Mouse (Mus musculus) bone marrow, adult 2 months (tissue): ENCODE measurements at regions not wholly inside any gene's neighbourhood (a gene's known extent, or its start where the extent isn't known, plus 50 kb on each side); places are given as distances from the start of the nearest gene placed in this dataset.

ENCODE experiments used
- CTCF ChIP-seq: fragments of 200-500 bp; IDR thresholded peaks from 2 replicates; pipeline ENCODE4 v1.5.1; 2011; ENCODE audit warnings: low read length, control low read depth; ENCODE audit not compliant: control insufficient read depth, insufficient read depth
- POLR2A ChIP-seq: fragments of 200-500 bp; IDR thresholded peaks from 2 replicates; pipeline ENCODE4 v1.6.1; 2011; ENCODE audit warnings: low read depth, mild to moderate bottlenecking, control low read depth, low read length, borderline replicate concordance; ENCODE audit not compliant: control insufficient read depth

DNA sequence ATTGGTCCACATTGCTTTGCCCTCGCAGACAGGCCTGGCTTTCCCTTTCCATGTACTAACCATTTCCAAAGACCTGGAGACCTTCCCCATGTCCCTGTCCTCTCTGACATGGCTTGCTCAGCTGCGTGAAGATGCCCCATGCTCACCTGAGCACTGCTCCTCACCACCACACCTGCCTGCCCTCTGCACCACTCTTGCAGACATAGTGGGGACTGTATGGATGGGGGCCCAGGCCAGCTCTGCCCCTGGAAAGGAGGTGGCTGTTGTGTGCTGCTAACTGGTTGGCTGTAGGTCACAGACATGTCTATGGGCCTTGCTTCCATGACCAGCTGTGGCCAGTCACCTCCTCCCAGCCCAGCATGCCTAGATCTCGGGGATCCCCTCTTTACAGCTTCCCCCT is 108.7 kb downstream of the Bod1 start:
- TF ChIP-seq POLR2A (no peak), CTCF (no peak)
